Comparison of ENCODE assay signal across 7 mouse cellular contexts in the genomic region with DNA sequence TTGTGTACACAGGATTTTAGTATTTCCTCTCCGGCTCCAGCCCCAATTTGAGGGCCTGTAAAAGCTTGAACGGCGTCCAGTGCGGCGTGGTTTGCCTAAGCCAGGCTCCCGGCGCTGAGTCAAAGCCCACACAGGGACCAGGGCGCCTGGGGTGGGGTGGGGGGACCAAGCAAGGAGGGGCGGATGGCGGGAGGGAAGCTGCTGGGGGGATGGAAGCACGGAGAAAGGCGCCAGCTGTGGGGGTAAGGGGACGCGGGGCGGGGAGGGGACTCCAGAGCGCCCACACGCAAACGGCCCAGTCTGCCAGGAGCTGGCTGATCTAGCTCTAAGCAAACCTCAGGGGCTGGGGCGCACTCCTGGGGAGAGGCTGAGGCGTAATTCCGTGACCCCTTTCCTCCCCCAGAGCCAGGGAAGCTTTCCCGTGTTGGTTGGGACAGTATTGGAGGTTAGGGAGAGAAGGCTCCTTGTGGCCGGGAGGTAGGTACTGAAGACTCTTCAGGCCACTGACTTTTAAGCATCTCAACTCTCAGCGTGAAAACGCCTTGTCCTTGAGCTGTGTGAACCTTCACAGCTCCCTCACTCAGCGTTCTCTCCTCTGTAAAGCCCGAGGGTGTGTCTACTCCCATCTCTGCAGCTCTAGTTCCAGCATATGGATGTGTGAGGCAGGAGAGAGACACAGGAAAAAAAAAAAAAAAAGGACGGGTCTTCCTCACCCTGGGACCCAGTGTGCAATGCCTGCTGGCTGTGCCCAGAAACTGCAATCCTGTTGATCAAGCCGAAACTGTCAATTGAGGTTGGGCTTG. TPM values are rescaled to one million over a fixed set of nuclear protein-coding genes. Genes with fewer than 3 reads are reported as not detected.
A peak's percentile ranks its signal among the peaks of the same experiment; 100 is the strongest.
DNase-seq lines count a peak whose midpoint lies in the region; ATAC-seq and TF ChIP-seq lines count a peak whose summit lies in the region.

No protein-coding gene starts in this region.

- DNase-seq in heart, adult 11 months, result peak; percentile 95
- DNase-seq in lung, postnatal 10 days, result peak; percentile 75
- peak; percentile 43 for DNase-seq in urinary bladder, postnatal 25 days (ENCODE audit: low spot score)

- no peak for TF ChIP-seq EP300 in ES-Bruce4 (IDR thresholded peaks at IDR 0.05; ENCODE audit: insufficient read depth, low read depth, low read length)

- H3K9me3 ChIP-seq in ES-Bruce4 (replicated peaks; ENCODE audit: control insufficient read depth, insufficient read depth, low read length, poor library complexity, severe bottlenecking), result no peaks in the 10 kb centered on the region
- H3K9me3 ChIP-seq in intestine, embryonic 16.5 days (ENCODE audit: control insufficient read depth, low read length), result no peaks in the 10 kb centered on the region

- peak overlapping the region; percentile 42; the same call in 1 of the 2 replicates for H3K9ac ChIP-seq in ES-Bruce4 (ENCODE audit: low read depth, poor library complexity, severe bottlenecking)
- peak overlapping the region; percentile 54 for H3K9ac ChIP-seq in intestine, embryonic 16.5 days (ENCODE audit: low read depth, low read length)

- peak; percentile 73 for ATAC-seq in intestine, embryonic 16.5 days
- no peak for ATAC-seq in erythroid progenitor cell, adult 5-6 weeks (replicated peaks; ENCODE audit: low FRiP score, poor library complexity, severe bottlenecking)

- no peaks in the 10 kb centered on the region for H3K36me3 ChIP-seq in ES-Bruce4 (ENCODE audit: control insufficient read depth, insufficient read depth, low read length, poor library complexity, severe bottlenecking)
- no peaks in the 10 kb centered on the region for H3K36me3 ChIP-seq in intestine, embryonic 16.5 days (ENCODE audit: control insufficient read depth, insufficient read depth, low read length)

- no peak for TF ChIP-seq CTCF in ES-Bruce4 (IDR thresholded peaks at IDR 0.05; ENCODE audit: low read depth, low read length)

- peak overlapping the region; percentile 24; the same call in 1 of the 2 replicates for H3K4me3 ChIP-seq in ES-Bruce4 (ENCODE audit: low read depth, low read length)
- no peak overlapping the region for H3K4me3 ChIP-seq in brown adipose tissue, adult 24 weeks (ENCODE audit: insufficient read depth, low read depth, low read length)
- peak overlapping the region; percentile 16; the same call in 1 of the 2 replicates for H3K4me3 ChIP-seq in intestine, embryonic 16.5 days (ENCODE audit: low read length)

- no peak overlapping the region for H3K27ac ChIP-seq in ES-Bruce4 (ENCODE audit: insufficient read depth, low read length)
- peak overlapping the region; percentile 21; the same call in 1 of the 2 replicates for H3K27ac ChIP-seq in brown adipose tissue, adult 24 weeks (replicated peaks; ENCODE audit: low read depth, low read length)
- H3K27ac ChIP-seq in intestine, embryonic 16.5 days (ENCODE audit: low read length), result peak overlapping the region; percentile 80

- WGBS in intestine, embryonic 16.5 days, result 3% methylated on average over 29 of the region's 29 CpGs

- no peak for TF ChIP-seq POLR2A in ES-Bruce4 (IDR thresholded peaks at IDR 0.05; ENCODE audit: insufficient read depth, low read length)

- no peaks in the 10 kb centered on the region for H3K27me3 ChIP-seq in ES-Bruce4 (ENCODE audit: control insufficient read depth, insufficient read depth, low read length, poor library complexity, severe bottlenecking)
- peaks cover 4% of the 10 kb centered on the region; the same call in 1 of the 2 replicates for H3K27me3 ChIP-seq in intestine, embryonic 16.5 days (replicated peaks; ENCODE audit: control insufficient read depth, insufficient read depth, low read length)

- H3K4me2 ChIP-seq in intestine, embryonic 16.5 days (ENCODE audit: low read depth, low read length), result peak overlapping the region; percentile 54

- H3K4me1 ChIP-seq in ES-Bruce4 (ENCODE audit: control insufficient read depth, insufficient read depth, low read length), result no peaks in the 10 kb centered on the region
- H3K4me1 ChIP-seq in brown adipose tissue, adult 24 weeks (ENCODE audit: control insufficient read depth, insufficient read depth, insufficient read length, low read length), result peaks cover 3% of the 10 kb centered on the region
- H3K4me1 ChIP-seq in intestine, embryonic 16.5 days (ENCODE audit: control insufficient read depth, insufficient read depth, low read length), result peaks cover 20% of the 10 kb centered on the region

RNA-seq across cellular contexts. Expression of gene Atoh8, which starts 46.1 kb away (rescaled TPM):
- not detected in 2 replicates for polyA plus RNA-seq in ES-Bruce4 (2011; ENCODE audit: insufficient read depth, insufficient read length, low read depth, missing spikeins)
- polyA plus RNA-seq in brown adipose tissue, adult 24 weeks (2012; ENCODE audit: insufficient read depth, insufficient read length, missing spikeins), result 1.9 and 4.3 TPM in 2 replicates
- 9.3 and 9.6 TPM in 2 replicates for polyA plus RNA-seq in intestine, embryonic 16.5 days (2015; fragmentation: Nextera tagmentation; extraction: Ambion mirVana)
- total RNA-seq in erythroid progenitor cell, adult 5-6 weeks (2015; ENCODE audit: low replicate concordance), result not detected in 2 replicates
- not detected in 2 replicates for total RNA-seq in erythroid progenitor cell, adult 5-6 weeks (2017; ENCODE audit: low replicate concordance)

Comparison
In these comparisons a context has a peak if more than half of its experiments do, and no peak if none do; other contexts are left out.
1. DNase-seq: peak in every context shown above with its lines; median percentile 95 in heart, adult 11 months; 75 in lung, postnatal 10 days; 43 in urinary bladder, postnatal 25 days.